8 mouse cellular contexts compared by ENCODE assay signal in the genomic region with DNA sequence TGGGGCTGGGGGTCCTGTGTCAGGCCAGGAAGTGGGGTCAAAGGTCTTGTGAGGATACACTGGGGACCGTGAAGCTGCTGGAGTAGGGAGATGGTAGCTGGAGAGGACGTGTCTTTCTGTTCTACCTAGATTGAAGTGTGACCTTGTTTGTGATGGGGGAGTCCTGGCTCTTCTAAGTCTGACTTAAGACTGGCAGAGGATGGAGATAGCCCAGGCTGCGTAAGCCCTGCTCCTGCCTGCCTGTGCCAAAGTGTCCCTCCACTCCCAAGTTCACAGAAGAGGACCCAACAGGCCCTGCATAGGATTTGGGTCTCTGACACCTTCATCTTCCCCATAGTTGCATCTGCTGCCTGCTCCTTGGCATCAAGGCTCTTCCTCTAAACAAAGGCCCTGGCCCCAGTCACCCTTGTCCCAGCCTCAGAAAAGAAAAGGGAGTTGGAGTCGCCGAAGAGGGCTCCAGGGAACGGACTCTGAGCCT. TPM values are rescaled to one million over a fixed set of nuclear protein-coding genes. Genes with fewer than 3 reads are reported as not detected.
DNase-seq lines count a peak whose midpoint lies in the region; ATAC-seq and TF ChIP-seq lines count a peak whose summit lies in the region.

No protein-coding gene starts in this region.

- no peak for ATAC-seq in neural tube, embryonic 11.5 days (ENCODE audit: insufficient read depth, low FRiP score, low TSS enrichment)
- ATAC-seq in limb, embryonic 13.5 days (ENCODE audit: low FRiP score, low read depth), result no peak
- ATAC-seq in stomach, postnatal 0 days (ENCODE audit: low FRiP score, low TSS enrichment), result no peak

- H3K9me3 ChIP-seq in neural tube, embryonic 11.5 days (ENCODE audit: control insufficient read depth, low read length), result no peaks in the 10 kb centered on the region
- H3K9me3 ChIP-seq in limb, embryonic 13.5 days, result no peaks in the 10 kb centered on the region
- H3K9me3 ChIP-seq in stomach, postnatal 0 days (ENCODE audit: control insufficient read depth, low read length), result no peaks in the 10 kb centered on the region

- TF ChIP-seq EP300 in stomach, postnatal 0 days (optimal IDR thresholded peaks at IDR 0.05), result no peak

- intact Hi-C loops in gastrocnemius, adult 2 months (cut with DNase I), result no loop called here

- WGBS in neural tube, embryonic 11.5 days, result 5% methylated on average over 6 of the region's 6 CpGs
- 16% methylated on average over 6 of the region's 6 CpGs for WGBS in limb, embryonic 13.5 days
- 25% methylated on average over 6 of the region's 6 CpGs for WGBS in stomach, postnatal 0 days

- H3K4me1 ChIP-seq in neural tube, embryonic 11.5 days (ENCODE audit: control insufficient read depth, insufficient read depth, low read length), result peaks cover 32% of the 10 kb centered on the region
- peaks cover 43% of the 10 kb centered on the region for H3K4me1 ChIP-seq in limb, embryonic 13.5 days
- H3K4me1 ChIP-seq in stomach, postnatal 0 days (replicated peaks; ENCODE audit: control insufficient read depth, insufficient read depth), result peaks cover 7% of the 10 kb centered on the region; the same call in 1 of the 2 replicates

- no peak for DNase-seq in gastrocnemius, adult 2 months
- DNase-seq in gastrocnemius, postnatal 4 days (ENCODE audit: low spot score in 2 of 2), result no peak
- DNase-seq in neural tube, embryonic 11.5 days (ENCODE audit: low spot score), result no peak
- no peak for DNase-seq in neural tube, embryonic 10.5 days (ENCODE audit: extremely low spot score, low spot score)
- DNase-seq in stomach, postnatal 0 days (ENCODE audit: low spot score), result no peak
- no peak for DNase-seq in right cerebral cortex, postnatal 36 days (ENCODE audit: low spot score in 2 of 2)
- DNase-seq in left cerebral cortex, adult 11 months (ENCODE audit: low spot score), result no peak

- peak overlapping the region; percentile 62 for H3K4me2 ChIP-seq in neural tube, embryonic 11.5 days (ENCODE audit: low read depth)
- peak overlapping the region; percentile 79 for H3K4me2 ChIP-seq in limb, embryonic 13.5 days (replicated peaks)
- peak overlapping the region; percentile 65 for H3K4me2 ChIP-seq in stomach, postnatal 0 days (replicated peaks; ENCODE audit: low read depth)

- peaks cover 2% of the 10 kb centered on the region; the same call in 1 of the 2 replicates for H3K36me3 ChIP-seq in neural tube, embryonic 11.5 days (ENCODE audit: control insufficient read depth, insufficient read depth, low read length)
- peaks cover 25% of the 10 kb centered on the region for H3K36me3 ChIP-seq in limb, embryonic 13.5 days
- no peaks in the 10 kb centered on the region for H3K36me3 ChIP-seq in stomach, postnatal 0 days (ENCODE audit: control insufficient read depth, insufficient read depth, low read length)

- peak overlapping the region; percentile 46 for H3K9ac ChIP-seq in neural tube, embryonic 11.5 days (ENCODE audit: low read length)
- H3K9ac ChIP-seq in limb, embryonic 13.5 days, result peak overlapping the region; percentile 63
- no peak overlapping the region for H3K9ac ChIP-seq in stomach, postnatal 0 days (ENCODE audit: low read length)

- H3K4me3 ChIP-seq in gastrocnemius, adult 2 months, result peak overlapping the region; percentile 70
- peak overlapping the region; percentile 44 for H3K4me3 ChIP-seq in neural tube, embryonic 11.5 days (ENCODE audit: low read depth, low read length)
- H3K4me3 ChIP-seq in limb, embryonic 13.5 days, result peak overlapping the region; percentile 52
- H3K4me3 ChIP-seq in stomach, postnatal 0 days (ENCODE audit: low read depth, low read length), result peak overlapping the region; percentile 52

- peaks cover 2% of the 10 kb centered on the region; the same call in 1 of the 2 replicates for H3K27me3 ChIP-seq in neural tube, embryonic 11.5 days (ENCODE audit: control insufficient read depth, insufficient read depth, low read length)
- peaks cover 86% of the 10 kb centered on the region for H3K27me3 ChIP-seq in limb, embryonic 13.5 days
- H3K27me3 ChIP-seq in stomach, postnatal 0 days (ENCODE audit: control insufficient read depth, insufficient read depth, low read length), result no peaks in the 10 kb centered on the region

- TF ChIP-seq CTCF in gastrocnemius, adult 2 months (IDR thresholded peaks at IDR 0.05), result no peak
- TF ChIP-seq CTCF in stomach, postnatal 0 days (IDR thresholded peaks at IDR 0.05; ENCODE audit: low read depth), result no peak

- H3K27ac ChIP-seq in gastrocnemius, adult 2 months, result peak overlapping the region; percentile 83
- peak overlapping the region; percentile 51 for H3K27ac ChIP-seq in neural tube, embryonic 11.5 days (ENCODE audit: low read depth, low read length)
- no peak overlapping the region for H3K27ac ChIP-seq in limb, embryonic 13.5 days
- H3K27ac ChIP-seq in stomach, postnatal 0 days (replicated peaks), result no peak overlapping the region

RNA-seq across cellular contexts. Expression of gene Map1a, which starts 7.4 kb away (rescaled TPM):
- total RNA-seq in gastrocnemius, adult 2 months (2021), result 10 to 100 TPM in 1 of 2 experiments, 1 to 10 TPM in 1; 9.1 to 16.5 TPM
- total RNA-seq in gastrocnemius, postnatal 4 days (2021), result 10 to 100 TPM; 17.5 to 17.7 TPM
- 17.5 and 19.2 TPM in 2 replicates for polyA plus RNA-seq in neural tube, embryonic 11.5 days (2014; fragmentation: Nextera tagmentation; extraction: Ambion mirVana)
- 3.1 and 4.5 TPM in 2 replicates for polyA plus RNA-seq in limb, embryonic 13.5 days (2015; fragmentation: Nextera tagmentation; extraction: Ambion mirVana)
- 1.3 and 2.1 TPM in 2 replicates for polyA plus RNA-seq in stomach, postnatal 0 days (2015; fragmentation: Nextera tagmentation; extraction: Ambion mirVana)

RNA-seq across cellular contexts. Expression of gene Trp53bp1, which starts 25.6 kb away (rescaled TPM):
- total RNA-seq in gastrocnemius, adult 2 months (2021), result 10 to 100 TPM; 15.9 to 16.0 TPM
- total RNA-seq in gastrocnemius, postnatal 4 days (2021), result 10 to 100 TPM; 46.4 to 58.2 TPM
- polyA plus RNA-seq in neural tube, embryonic 11.5 days (2014; fragmentation: Nextera tagmentation; extraction: Ambion mirVana), result 143 and 151 TPM in 2 replicates
- 89.9 and 99.6 TPM in 2 replicates for polyA plus RNA-seq in limb, embryonic 13.5 days (2015; fragmentation: Nextera tagmentation; extraction: Ambion mirVana)
- 9.6 and 10.6 TPM in 2 replicates for polyA plus RNA-seq in stomach, postnatal 0 days (2015; fragmentation: Nextera tagmentation; extraction: Ambion mirVana)

RNA-seq across cellular contexts. Expression of gene Ppip5k1, which starts 58.4 kb away (rescaled TPM):
- total RNA-seq in gastrocnemius, adult 2 months (2021), result 100 to 1,000 TPM in 1 of 2 experiments, 10 to 100 TPM in 1; 70.6 to 144 TPM
- 10 to 100 TPM; 16.8 to 18.5 TPM for total RNA-seq in gastrocnemius, postnatal 4 days (2021)
- polyA plus RNA-seq in neural tube, embryonic 11.5 days (2014; fragmentation: Nextera tagmentation; extraction: Ambion mirVana), result 10.8 and 11.4 TPM in 2 replicates
- 8.1 and 8.8 TPM in 2 replicates for polyA plus RNA-seq in limb, embryonic 13.5 days (2015; fragmentation: Nextera tagmentation; extraction: Ambion mirVana)
- polyA plus RNA-seq in stomach, postnatal 0 days (2015; fragmentation: Nextera tagmentation; extraction: Ambion mirVana), result 13.9 and 14.1 TPM in 2 replicates

Comparison
In these comparisons a context has a peak if more than half of its experiments do, and no peak if none do; other contexts are left out.
1. H3K27ac ChIP-seq: peak in gastrocnemius, adult 2 months (single experiment) and neural tube, embryonic 11.5 days (single experiment); none in limb, embryonic 13.5 days (single experiment) and stomach, postnatal 0 days (single experiment).
2. Peak in every context shown above with its lines, with median percentiles within 50 percentile points of each other: H3K4me3 ChIP-seq and H3K4me2 ChIP-seq.